Mouse (Mus musculus): ENCODE data around the gene Tsga10.

- no peak for TF ChIP-seq CTCF (IDR thresholded peaks at IDR 0.05; ENCODE audit: low read depth, low read length)
- peak; percentile 46; the same call in 1 of the 2 replicates for TF ChIP-seq POLR2A (IDR thresholded peaks at IDR 0.05; ENCODE audit: extremely low read depth, insufficient read depth, low read length)
Measured at GRCm38 (mm10) chr1:37890025-37890652, 23.9 kb upstream of the Tsga10 start, which contains the start of the genes Mitd1 and Mrpl30.

Data from liver, adult 2 months (tissue).